Mouse (Mus musculus) ES-Bruce4 (cell line): ENCODE data around the gene M6pr. TPM values are rescaled to one million over a fixed set of nuclear protein-coding genes. Genes with fewer than 3 reads are reported as not detected.

Source experiments
- H3K27ac ChIP-seq: 2 replicates; pipeline ENCODE4 v1.5.1; 2012; ENCODE audit warnings: low read length, inconsistent platforms; ENCODE audit not compliant: insufficient read depth
- H3K27me3 ChIP-seq: 2 replicates; pipeline ENCODE4 v1.6.1; 2012; ENCODE audit warnings: mild to moderate bottlenecking, low read length, inconsistent platforms; ENCODE audit not compliant: control insufficient read depth, poor library complexity, insufficient read depth, severe bottlenecking
- H3K36me3 ChIP-seq: 2 replicates; pipeline ENCODE4 v1.6.1; 2012; ENCODE audit warnings: inconsistent platforms, mild to moderate bottlenecking, low read length, moderate library complexity; ENCODE audit not compliant: control insufficient read depth, poor library complexity, insufficient read depth, severe bottlenecking
- H3K4me1 ChIP-seq: one replicate; pipeline ENCODE4 v1.8.1; 2011; ENCODE audit warnings: low read length; ENCODE audit not compliant: control insufficient read depth, insufficient read depth
- H3K4me3 ChIP-seq: 2 replicates; pipeline ENCODE4 v1.5.1; 2011; ENCODE audit warnings: low read depth, mild to moderate bottlenecking, low read length
- H3K9ac ChIP-seq: 2 replicates; pipeline ENCODE4 v1.6.1; 2012; ENCODE audit warnings: low read depth, mild to moderate bottlenecking, inconsistent platforms; ENCODE audit not compliant: poor library complexity, severe bottlenecking
- H3K9me3 ChIP-seq: replicated peaks from 2 replicates; pipeline ENCODE4 v1.6.1; 2012; ENCODE audit warnings: mild to moderate bottlenecking, low read length, inconsistent platforms; ENCODE audit not compliant: control insufficient read depth, poor library complexity, insufficient read depth, severe bottlenecking
- CTCF ChIP-seq: IDR thresholded peaks from one replicate; pipeline ENCODE4 v1.8.1; 2011; ENCODE audit warnings: low read depth, low read length
- EP300 ChIP-seq: IDR thresholded peaks from 2 replicates; pipeline ENCODE4 v1.6.1; 2011; ENCODE audit warnings: low read depth, low read length; ENCODE audit not compliant: insufficient read depth
- POLR2A ChIP-seq: IDR thresholded peaks from one replicate; pipeline ENCODE4 v1.8.1; 2011; ENCODE audit warnings: low read length; ENCODE audit not compliant: insufficient read depth
- polyA plus RNA-seq: library from polyadenylated mRNA; stranded (reverse); fragments of >200 nt; gene quantifications from 2 replicates; pipeline ENCODE4 v1.2.4, GENCODE M21; 2011; ENCODE audit warnings: low read depth; ENCODE audit not compliant: missing spikeins, insufficient read depth, insufficient read length

Gene M6pr
- polyA plus RNA-seq, 1 experiment, result 104 TPM

DNA sequence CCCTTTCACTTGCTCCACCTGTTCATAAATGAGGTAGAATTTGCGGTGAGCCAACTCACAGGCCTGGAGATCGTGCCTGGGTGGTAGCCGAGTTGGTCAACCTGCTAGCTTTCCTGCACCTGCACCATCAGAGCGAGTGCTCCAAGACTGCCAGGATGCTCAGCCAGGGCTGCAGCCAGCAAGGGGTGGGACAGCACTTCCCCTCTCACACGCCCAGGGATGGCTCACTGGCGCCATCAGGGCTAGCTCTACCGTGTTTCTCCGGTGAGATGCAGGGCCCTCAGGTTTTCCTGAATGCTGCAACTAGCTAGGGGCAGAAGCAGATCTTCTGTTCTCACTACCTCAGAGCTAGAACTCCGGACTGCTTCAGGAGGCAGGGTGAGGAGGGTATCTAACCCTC, 47.4 kb downstream of the M6pr start:
- Histone ChIP-seq H3K4me3 (peak overlapping the region; percentile 48), H3K9me3 (no peaks in the 10 kb centered on the region), H3K9ac (peak overlapping the region; percentile 15; the same call in 1 of the 2 replicates), H3K27me3 (no peaks in the 10 kb centered on the region), H3K27ac (peak overlapping the region; percentile 54), H3K4me1 (peaks cover 3% of the 10 kb centered on the region), H3K36me3 (no peaks in the 10 kb centered on the region)
- TF ChIP-seq EP300, result peak; percentile 31; the same call in 1 of the 2 replicates
- no peak for TF ChIP-seq POLR2A
- TF ChIP-seq CTCF, result peak; percentile 33

- H3K4me3 ChIP-seq, result no peak overlapping the region
- no peaks in the 10 kb centered on the region for H3K36me3 ChIP-seq
- no peaks in the 10 kb centered on the region for H3K9me3 ChIP-seq
- no peak overlapping the region for H3K9ac ChIP-seq
- TF ChIP-seq CTCF (no peak), POLR2A (no peak), EP300 (no peak)
- H3K27me3 ChIP-seq, result no peaks in the 10 kb centered on the region
- H3K4me1 ChIP-seq, result peaks cover 3% of the 10 kb centered on the region
- H3K27ac ChIP-seq, result no peak overlapping the region
Observed at GRCm38 (mm10) chr6:122357089-122357488, 48.6 kb downstream of the M6pr start.

DNA sequence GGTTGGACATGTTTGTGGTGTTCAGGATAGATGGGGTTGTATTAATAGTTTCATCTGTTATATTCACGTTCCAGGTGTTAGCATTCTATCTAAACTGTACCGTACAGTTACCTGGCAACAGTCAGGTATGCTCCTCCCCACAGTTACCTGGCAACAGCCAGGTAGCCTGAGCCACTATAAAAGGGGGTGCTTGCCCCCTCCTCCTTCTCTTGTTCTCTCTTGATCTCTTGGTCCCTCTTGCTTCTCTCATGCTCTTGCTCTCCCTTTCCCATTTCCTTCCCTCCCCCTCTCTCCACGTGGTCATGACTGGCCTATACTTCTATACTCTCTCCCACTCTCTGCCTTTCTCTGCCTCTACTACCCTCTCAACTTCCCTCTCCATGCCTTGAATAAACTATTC, 57.2 kb downstream of the M6pr start:
- H3K36me3 ChIP-seq, result no peaks in the 10 kb centered on the region
- H3K27me3 ChIP-seq, result no peaks in the 10 kb centered on the region
- H3K4me1 ChIP-seq, result peaks cover 6% of the 10 kb centered on the region
- H3K9me3 ChIP-seq, result peaks cover 4% of the 10 kb centered on the region; the same call in 1 of the 2 replicates
- TF ChIP-seq POLR2A (no peak), EP300 (no peak), CTCF (no peak)
- H3K9ac ChIP-seq, result peak overlapping the region; percentile 47; the same call in 1 of the 2 replicates
- H3K27ac ChIP-seq, result peak overlapping the region; percentile 100
- peak overlapping the region; percentile 32; the same call in 1 of the 2 replicates for H3K4me3 ChIP-seq

GRCm38 (mm10) chr6:122366287-122366686, 57.8 kb downstream of the M6pr start:
- Histone ChIP-seq H3K9ac (peak overlapping the region; percentile 47; the same call in 1 of the 2 replicates), H3K9me3 (peaks cover 4% of the 10 kb centered on the region; the same call in 1 of the 2 replicates), H3K4me3 (peak overlapping the region; percentile 32; the same call in 1 of the 2 replicates), H3K36me3 (no peaks in the 10 kb centered on the region), H3K4me1 (peaks cover 8% of the 10 kb centered on the region), H3K27me3 (no peaks in the 10 kb centered on the region), H3K27ac (peak overlapping the region; percentile 100)
- TF ChIP-seq CTCF (no peak), EP300 (peak; percentile 89), POLR2A (no peak)

GRCm38 (mm10) chr6:122366976-122367375, 58.5 kb downstream of the M6pr start:
- no peaks in the 10 kb centered on the region for H3K36me3 ChIP-seq
- peaks cover 4% of the 10 kb centered on the region; the same call in 1 of the 2 replicates for H3K9me3 ChIP-seq
- TF ChIP-seq POLR2A (no peak), EP300 (peak; percentile 58; the same call in 1 of the 2 replicates), CTCF (no peak)
- no peaks in the 10 kb centered on the region for H3K27me3 ChIP-seq
- H3K4me1 ChIP-seq, result peaks cover 8% of the 10 kb centered on the region
- H3K9ac ChIP-seq, result no peak overlapping the region
- peak overlapping the region; percentile 100 for H3K27ac ChIP-seq
- no peak overlapping the region for H3K4me3 ChIP-seq

Other genes with a start within 250 kb of the M6pr start
- not detected in 2 replicates for gene Klrg1, start 25.8 kb upstream of the M6pr start, polyA plus RNA-seq
- 206 and 226 TPM in 2 replicates for gene Phc1, start 31.8 kb downstream of the M6pr start, polyA plus RNA-seq
- gene Rimklb, start 190.0 kb downstream of the M6pr start, polyA plus RNA-seq, result 81.4 and 87.4 TPM in 2 replicates
- gene Mfap5, start 197.1 kb downstream of the M6pr start, polyA plus RNA-seq, result 3.6 and 3.8 TPM in 2 replicates
- 0.55 TPM in 1 of 2 replicates, not detected in the other for gene Aicda, start 245.1 kb downstream of the M6pr start, polyA plus RNA-seq